In the genomic region with DNA sequence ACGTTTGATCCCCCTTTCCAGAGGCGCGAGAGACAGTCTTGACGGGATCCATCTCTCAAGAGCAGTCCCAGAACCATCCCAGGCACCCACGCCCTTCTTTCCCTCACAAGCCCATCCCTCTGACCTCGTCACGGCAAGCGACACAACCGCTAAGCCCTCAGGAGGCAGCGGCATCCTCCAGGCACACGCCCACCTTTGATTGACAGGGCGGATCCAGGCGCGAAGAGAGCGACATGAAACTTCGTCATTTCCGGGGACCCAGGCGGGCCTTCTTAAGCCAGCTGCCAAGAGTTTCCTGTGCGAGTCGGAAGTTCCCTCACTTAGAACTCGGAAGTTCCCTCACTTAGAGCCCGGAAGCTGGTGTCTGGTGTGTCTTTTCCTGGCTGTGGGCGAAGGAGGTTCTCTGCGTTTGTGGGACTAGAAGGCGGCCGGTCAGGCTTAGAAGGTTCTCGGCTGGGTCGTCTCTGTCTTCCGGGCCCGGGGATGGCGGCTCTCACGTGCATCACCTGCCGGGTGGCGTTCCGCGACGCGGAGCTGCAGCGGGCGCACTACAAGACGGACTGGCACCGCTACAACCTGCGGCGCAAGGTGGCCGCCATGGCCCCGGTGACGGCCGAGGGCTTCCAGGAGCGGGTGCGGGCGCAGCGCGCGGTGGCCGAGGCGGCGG, we compare ENCODE assay signal across 8 mouse cellular contexts. TPM values are rescaled to one million over a fixed set of nuclear protein-coding genes. Genes with fewer than 3 reads are reported as not detected.
A peak's percentile ranks its signal among the peaks of the same experiment; 100 is the strongest.
DNase-seq lines count a peak whose midpoint lies in the region; ATAC-seq and TF ChIP-seq lines count a peak whose summit lies in the region.

A gene (plus strand): TSS at position 300 of the 667 bp plus-strand sequence.

- H3K9me3 ChIP-seq in embryonic facial prominence, embryonic 13.5 days, result no peaks in the 10 kb centered on the region
- no peaks in the 10 kb centered on the region for H3K9me3 ChIP-seq in limb, embryonic 12.5 days
- no peaks in the 10 kb centered on the region for H3K9me3 ChIP-seq in midbrain, embryonic 15.5 days

- WGBS in embryonic facial prominence, embryonic 13.5 days, result under 1% methylated on average over 54 of the region's 57 CpGs
- under 1% methylated on average over 57 of the region's 57 CpGs for WGBS in kidney, adult 2 months
- WGBS in limb, embryonic 12.5 days, result under 1% methylated on average over 56 of the region's 57 CpGs
- under 1% methylated on average over 57 of the region's 57 CpGs for WGBS in midbrain, embryonic 15.5 days
- under 1% methylated on average over 57 of the region's 57 CpGs for WGBS in spleen, adult 2 months

- H3K4me3 ChIP-seq in embryonic facial prominence, embryonic 13.5 days, result peak within 1 kb of the TSS; percentile 100
- H3K4me3 ChIP-seq in kidney, adult 2 months (ENCODE audit: insufficient read depth, low read depth, low read length), result peak within 1 kb of the TSS; percentile 85
- peak within 1 kb of the TSS; percentile 98 for H3K4me3 ChIP-seq in limb, embryonic 12.5 days (replicated peaks)
- H3K4me3 ChIP-seq in midbrain, embryonic 15.5 days, result peak within 1 kb of the TSS; percentile 76
- peak within 1 kb of the TSS; percentile 86 for H3K4me3 ChIP-seq in spleen, adult 2 months (ENCODE audit: extremely low read depth, insufficient read depth, insufficient read length)

- peaks cover 21% of the 10 kb centered on the region for H3K36me3 ChIP-seq in embryonic facial prominence, embryonic 13.5 days
- H3K36me3 ChIP-seq in kidney, adult 2 months (ENCODE audit: control insufficient read depth, insufficient read depth, low read length), result peaks cover 6% of the 10 kb centered on the region
- H3K36me3 ChIP-seq in limb, embryonic 12.5 days, result peaks cover 21% of the 10 kb centered on the region
- H3K36me3 ChIP-seq in midbrain, embryonic 15.5 days (replicated peaks), result 0 out of 2 replicates have a peak, but pooled peaks cover 5% of the 10 kb centered on the region
- H3K36me3 ChIP-seq in spleen, adult 2 months (ENCODE audit: control insufficient read depth, insufficient read depth, low read length), result peaks cover 9% of the 10 kb centered on the region

- peak; percentile 97 for ATAC-seq in embryonic facial prominence, embryonic 13.5 days (ENCODE audit: insufficient number of reproducible peaks, insufficient read depth, low FRiP score, low TSS enrichment, low read depth)
- ATAC-seq in limb, embryonic 12.5 days (ENCODE audit: insufficient number of reproducible peaks, insufficient read depth, low FRiP score, low TSS enrichment, low read depth), result peak; percentile 94
- ATAC-seq in midbrain, embryonic 15.5 days (replicated peaks), result peak; percentile 98

- H3K27ac ChIP-seq in embryonic facial prominence, embryonic 13.5 days, result peak within 1 kb of the TSS; percentile 90
- peak within 1 kb of the TSS; percentile 75 for H3K27ac ChIP-seq in kidney, adult 2 months (ENCODE audit: insufficient read depth, low read depth, low read length)
- H3K27ac ChIP-seq in limb, embryonic 12.5 days, result peak within 1 kb of the TSS; percentile 91
- H3K27ac ChIP-seq in midbrain, embryonic 15.5 days, result peak within 1 kb of the TSS; percentile 94
- H3K27ac ChIP-seq in spleen, adult 2 months (ENCODE audit: insufficient read depth, low read length), result peak within 1 kb of the TSS; percentile 92

- peak within 1 kb of the TSS; percentile 88 for H3K4me2 ChIP-seq in embryonic facial prominence, embryonic 13.5 days
- H3K4me2 ChIP-seq in limb, embryonic 12.5 days, result peak within 1 kb of the TSS; percentile 88
- H3K4me2 ChIP-seq in midbrain, embryonic 15.5 days, result peak within 1 kb of the TSS; percentile 84

- H3K27me3 ChIP-seq in embryonic facial prominence, embryonic 13.5 days, result no peaks in the 10 kb centered on the region
- no peaks in the 10 kb centered on the region for H3K27me3 ChIP-seq in kidney, adult 2 months (replicated peaks; ENCODE audit: control insufficient read depth, insufficient read depth, low read length)
- H3K27me3 ChIP-seq in limb, embryonic 12.5 days, result no peaks in the 10 kb centered on the region
- no peaks in the 10 kb centered on the region for H3K27me3 ChIP-seq in midbrain, embryonic 15.5 days (replicated peaks)
- H3K27me3 ChIP-seq in spleen, adult 2 months (ENCODE audit: control insufficient read depth, insufficient read depth, low read length), result no peaks in the 10 kb centered on the region

- peak; percentile 96 for DNase-seq in 3134 (ENCODE audit: extremely low read depth, insufficient read length, low spot score)
- peak; percentile 95 for DNase-seq in adrenal gland, postnatal 36 days
- peak; percentile 95 to 98 for DNase-seq in heart, adult 18-20 months
- DNase-seq in kidney, adult 2 months, result peak; percentile 97
- peak; percentile 91 to 98 for DNase-seq in spleen, adult 2 months (ENCODE audit: low read depth in 1 of 2, low spot score in 2 of 2)

- no peak for TF ChIP-seq CTCF in kidney, adult 2 months (conservative IDR thresholded peaks at IDR 0.05; ENCODE audit: insufficient read depth, insufficient read length, low read depth, low read length)
- TF ChIP-seq CTCF in spleen, adult 2 months (IDR thresholded peaks at IDR 0.05; ENCODE audit: extremely low read depth, insufficient read depth, insufficient read length, insufficient replicate concordance), result no peak

- peaks cover 16% of the 10 kb centered on the region for H3K4me1 ChIP-seq in embryonic facial prominence, embryonic 13.5 days
- H3K4me1 ChIP-seq in kidney, adult 2 months (ENCODE audit: control insufficient read depth, insufficient read depth, low read length), result peaks cover 12% of the 10 kb centered on the region
- H3K4me1 ChIP-seq in limb, embryonic 12.5 days (replicated peaks), result peaks cover 16% of the 10 kb centered on the region
- H3K4me1 ChIP-seq in midbrain, embryonic 15.5 days, result peaks cover 27% of the 10 kb centered on the region
- H3K4me1 ChIP-seq in spleen, adult 2 months (ENCODE audit: control insufficient read depth, insufficient read depth, insufficient read length), result 0 out of 2 replicates have a peak, but pooled peaks cover 5% of the 10 kb centered on the region

- peak within 1 kb of the TSS; percentile 96 for H3K9ac ChIP-seq in embryonic facial prominence, embryonic 13.5 days
- peak within 1 kb of the TSS; percentile 92 for H3K9ac ChIP-seq in limb, embryonic 12.5 days (replicated peaks)
- peak within 1 kb of the TSS; percentile 69 for H3K9ac ChIP-seq in midbrain, embryonic 15.5 days

- TF ChIP-seq POLR2A in kidney, adult 2 months (IDR thresholded peaks at IDR 0.05; ENCODE audit: low read depth, low read length), result peak; percentile 37
- peak; percentile 18; the same call in 1 of the 2 replicates for TF ChIP-seq POLR2A in spleen, adult 2 months (IDR thresholded peaks at IDR 0.05; ENCODE audit: low read depth, low read length)

RNA-seq across cellular contexts. Expression of the gene that starts here (rescaled TPM):
- 10 to 100 TPM; 36.9 to 41.2 TPM for total RNA-seq in adrenal gland, postnatal 36 days (2021)
- 29.7 and 34.6 TPM in 2 replicates for polyA plus RNA-seq in embryonic facial prominence, embryonic 13.5 days (2015; fragmentation: Nextera tagmentation; extraction: Ambion mirVana)
- total RNA-seq in heart, adult 18-20 months (2021), result 10 to 100 TPM; 26.7 to 27.6 TPM
- polyA plus RNA-seq in kidney, adult 2 months (2012; rRNA removed), result 12.4 and 14.9 TPM in 2 replicates
- polyA plus RNA-seq in limb, embryonic 12.5 days (2016; fragmentation: Nextera tagmentation; extraction: Ambion mirVana), result 37.9 and 38.7 TPM in 2 replicates
- 38.8 and 39.3 TPM in 2 replicates for polyA plus RNA-seq in midbrain, embryonic 15.5 days (2015; fragmentation: Nextera tagmentation; extraction: Ambion mirVana)
- polyA plus RNA-seq in spleen, adult 2 months (2012; rRNA removed), result 15.8 and 23.2 TPM in 2 replicates

Comparison
In these comparisons a context has a peak if more than half of its experiments do, and no peak if none do; other contexts are left out.
1. Peak in every context shown above with its lines: DNase-seq, ATAC-seq, H3K4me3 ChIP-seq and H3K27ac ChIP-seq.